Mouse (Mus musculus): Measurements from ENCODE around the gene Gm49403.

GRCm38 (mm10) chr19:8881034-8881392 is 2.7 kb upstream of the Gm49403 start:
- TF ChIP-seq CTCF (IDR thresholded peaks at IDR 0.05; ENCODE audit: low read depth) = no peak
- no peak for TF ChIP-seq EP300 (IDR thresholded peaks at IDR 0.05; ENCODE audit: low read depth)
